Mouse (Mus musculus) macrophage (primary cell): Measurements from ENCODE around the gene Arl3. TPM values are rescaled to one million over a fixed set of nuclear protein-coding genes. Genes with fewer than 3 reads are reported as not detected.

Experiments used
- H3K27ac ChIP-seq: fragments of 350-480 bp; formaldehyde crosslinking; 2 replicates; pipeline ENCODE4 v1.9.0; 2021
- H3K36me3 ChIP-seq: fragments of 350-480 bp; formaldehyde crosslinking; 2 replicates; pipeline ENCODE4 v1.9.0; 2021; ENCODE audit errors: inconsistent target
- H3K4me3 ChIP-seq: fragments of 350-480 bp; formaldehyde crosslinking; 2 replicates; pipeline ENCODE4 v1.9.0; 2021; ENCODE audit errors: inconsistent target
- H3K79me2 ChIP-seq: fragments of 350-480 bp; formaldehyde crosslinking; 2 replicates; pipeline ENCODE4 v1.9.0; 2021; ENCODE audit errors: inconsistent target
- WGBS: methylation state at CpG from one replicate; pipeline ENCODE4 v1.1.7; 2026; ENCODE audit warnings: inconsistent platforms; ENCODE audit not compliant: missing documents; 5-methylcytosine and 5-hydroxymethylcytosine counted together
- polyA plus RNA-seq: library from polyadenylated mRNA; stranded (reverse); fragments of 250-400 nt; gene quantifications from 3 replicates; pipeline ENCODE4 v1.2.4, GENCODE M21; 2018; ENCODE audit warnings: inconsistent platforms

The Arl3 gene
- polyA plus RNA-seq, 1 experiment from 2014 or later: 78.5 TPM

- peak overlapping the region; percentile 99 for H3K27ac ChIP-seq
- peaks cover 92% of the 10 kb centered on the region for H3K79me2 ChIP-seq
- 84% methylated on average over 3 of the region's 3 CpGs for WGBS
- peaks cover 21% of the 10 kb centered on the region for H3K36me3 ChIP-seq
- H3K4me3 ChIP-seq: no peak overlapping the region
Observed at GRCm38 (mm10) chr19:46508738-46509137, 64.3 kb downstream of the Arl3 start.

GRCm38 (mm10) chr19:46507806-46508205 is 65.2 kb downstream of the Arl3 start:
- Histone ChIP-seq H3K36me3 (peaks cover 13% of the 10 kb centered on the region; the same call in 1 of the 2 replicates), H3K79me2 (peaks cover 92% of the 10 kb centered on the region), H3K4me3 (no peak overlapping the region), H3K27ac (peak overlapping the region; percentile 99)
- WGBS: 77% methylated on average over 1 of the region's 1 CpGs

GRCm38 (mm10) chr19:46507181-46507581 is 65.8 kb downstream of the Arl3 start:
- H3K27ac ChIP-seq: peak overlapping the region; percentile 99
- WGBS: 87% methylated on average over 8 of the region's 8 CpGs
- peaks cover 92% of the 10 kb centered on the region for H3K79me2 ChIP-seq
- H3K4me3 ChIP-seq: peak overlapping the region; percentile 92
- H3K36me3 ChIP-seq: peaks cover 7% of the 10 kb centered on the region; the same call in 1 of the 2 replicates

DNA sequence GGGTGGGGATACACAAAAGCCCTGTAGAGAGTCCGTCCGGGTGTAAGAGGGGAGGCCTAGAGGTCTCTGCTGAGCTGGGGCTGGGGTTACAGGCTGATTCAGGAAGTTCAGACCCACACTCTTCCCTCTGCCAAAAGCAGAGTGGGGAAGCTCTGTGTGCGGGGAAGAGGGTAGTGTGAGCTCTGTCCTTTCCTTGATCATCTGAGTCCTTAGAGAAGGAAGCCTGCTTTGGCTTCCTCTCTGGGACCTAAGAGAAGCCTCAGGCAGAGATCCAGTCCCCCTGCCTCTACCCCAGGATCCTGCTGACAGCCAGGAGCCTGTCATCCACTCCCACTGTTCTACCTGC is 66.7 kb downstream of the Arl3 start:
- H3K36me3 ChIP-seq: peaks cover 5% of the 10 kb centered on the region; the same call in 1 of the 2 replicates
- H3K4me3 ChIP-seq: peak overlapping the region; percentile 92
- peaks cover 84% of the 10 kb centered on the region for H3K79me2 ChIP-seq
- 0% methylated on average over 1 of the region's 3 CpGs for WGBS
- peak overlapping the region; percentile 99 for H3K27ac ChIP-seq

DNA sequence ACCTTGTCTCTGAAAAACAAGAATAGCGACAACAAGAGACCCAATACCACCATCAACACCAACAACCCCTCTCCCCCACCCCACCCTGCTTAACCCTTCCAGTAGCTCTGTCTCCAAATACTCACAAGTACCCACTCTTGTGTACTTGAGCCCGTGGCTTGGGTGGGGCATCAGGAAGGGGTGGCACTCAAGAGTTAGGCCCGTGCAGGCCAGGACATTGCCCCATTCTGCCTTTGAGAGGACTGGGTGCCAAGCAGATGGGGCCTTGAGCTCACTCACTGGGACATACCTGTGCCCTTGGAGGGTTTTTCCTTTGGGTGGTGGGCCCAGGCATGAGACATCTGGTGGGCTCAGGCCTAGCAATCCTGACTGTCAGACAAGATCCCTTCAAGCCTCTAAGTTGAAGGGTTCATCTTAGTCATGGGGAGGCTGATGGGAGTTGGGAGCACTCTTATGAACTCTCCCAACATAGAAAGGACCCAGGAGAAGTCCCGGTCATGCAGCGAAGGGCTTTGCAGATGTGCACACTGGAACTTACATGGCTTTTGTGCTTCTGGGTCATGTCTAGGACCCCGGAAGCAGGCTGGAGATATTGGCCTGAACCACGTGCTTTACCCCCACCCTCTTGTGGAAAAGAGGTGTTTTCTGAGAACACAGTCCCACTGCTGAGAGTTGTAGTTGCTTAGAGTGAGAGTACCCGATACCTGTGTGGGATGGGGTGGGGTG is 67.2 kb downstream of the Arl3 start:
- Histone ChIP-seq H3K79me2 (peaks cover 83% of the 10 kb centered on the region), H3K4me3 (peak overlapping the region; percentile 92), H3K36me3 (peaks cover 5% of the 10 kb centered on the region; the same call in 1 of the 2 replicates), H3K27ac (peak overlapping the region; percentile 99)
- 41% methylated on average over 8 of the region's 8 CpGs for WGBS

DNA sequence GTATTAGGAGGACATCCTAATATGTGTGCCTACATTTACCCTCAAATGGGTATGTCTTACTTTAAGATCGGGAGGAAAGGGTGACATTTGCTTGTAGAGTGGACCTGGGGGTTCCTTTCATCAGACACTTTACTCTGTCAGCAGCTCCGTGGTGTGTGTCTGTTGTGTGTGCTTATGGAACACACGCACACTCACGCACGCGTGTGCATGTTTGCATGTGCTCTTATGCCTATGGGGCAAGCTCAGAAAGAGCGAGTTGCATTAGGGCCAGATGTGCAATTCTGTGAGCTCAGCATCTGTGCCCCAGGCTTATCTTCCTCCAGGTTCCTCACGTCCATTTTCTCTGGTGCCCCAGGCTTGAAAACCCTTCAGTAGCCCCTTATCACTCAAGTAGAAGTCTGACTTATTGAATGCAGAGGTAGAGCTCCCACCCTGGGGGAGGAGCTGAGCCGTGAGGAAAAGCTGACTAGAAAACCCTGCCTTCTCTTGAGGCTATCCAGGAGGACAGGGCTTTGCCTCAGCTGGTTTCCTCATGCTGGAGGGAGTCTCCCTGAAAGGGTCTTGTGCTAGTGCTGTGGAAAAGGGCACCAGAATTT is 68.1 kb downstream of the Arl3 start:
- Histone ChIP-seq H3K36me3 (peaks cover 5% of the 10 kb centered on the region; the same call in 1 of the 2 replicates), H3K27ac (peak overlapping the region; percentile 99), H3K4me3 (peak overlapping the region; percentile 92), H3K79me2 (peaks cover 74% of the 10 kb centered on the region)
- 26% methylated on average over 9 of the region's 9 CpGs for WGBS

- Histone ChIP-seq H3K79me2 (peaks cover 66% of the 10 kb centered on the region), H3K27ac (peak overlapping the region; percentile 99), H3K4me3 (peak overlapping the region; percentile 92), H3K36me3 (peaks cover 5% of the 10 kb centered on the region; the same call in 1 of the 2 replicates)
- WGBS: 4% methylated on average over 4 of the region's 4 CpGs
Observed at GRCm38 (mm10) chr19:46504085-46504552, 68.9 kb downstream of the Arl3 start.

DNA sequence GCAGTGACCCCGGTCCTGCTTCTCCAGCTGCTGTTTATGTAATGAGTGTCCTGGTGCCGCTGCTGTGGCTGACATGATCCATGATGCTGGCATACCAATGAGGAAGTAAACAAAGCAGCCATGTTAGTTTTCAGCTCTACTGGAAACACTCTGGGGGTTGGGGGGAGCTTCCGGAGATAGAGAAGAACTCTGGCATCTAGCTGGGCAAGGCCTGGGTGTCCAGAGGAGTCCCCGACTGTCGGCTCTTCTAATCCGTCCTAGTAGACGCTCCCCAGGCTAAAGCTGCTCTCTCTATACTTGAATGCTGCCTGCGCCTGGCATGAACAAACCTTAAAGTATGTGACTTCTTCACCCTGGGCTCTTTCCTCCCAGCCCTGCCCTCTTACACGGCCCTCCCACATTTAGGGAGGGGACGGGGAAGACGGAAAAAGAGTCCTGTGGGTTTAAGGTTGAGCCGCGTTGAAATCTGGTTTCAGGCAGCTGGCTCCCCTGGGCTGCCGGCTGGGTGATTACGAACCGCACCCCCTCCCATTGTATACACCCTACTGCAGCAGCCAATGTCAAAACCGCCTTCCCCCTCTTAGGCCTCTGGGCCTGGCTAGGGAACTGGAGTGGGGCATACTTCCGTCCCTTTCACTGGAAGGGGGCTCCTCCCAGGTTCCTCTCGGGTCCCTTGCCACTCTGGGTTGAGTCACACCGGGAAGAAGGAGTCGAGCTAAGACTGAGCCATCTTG is 69.5 kb downstream of the Arl3 start:
- Histone ChIP-seq H3K27ac (peak overlapping the region; percentile 99), H3K36me3 (peaks cover 5% of the 10 kb centered on the region; the same call in 1 of the 2 replicates), H3K4me3 (peak overlapping the region; percentile 92), H3K79me2 (peaks cover 60% of the 10 kb centered on the region)
- WGBS: under 1% methylated on average over 20 of the region's 21 CpGs

DNA sequence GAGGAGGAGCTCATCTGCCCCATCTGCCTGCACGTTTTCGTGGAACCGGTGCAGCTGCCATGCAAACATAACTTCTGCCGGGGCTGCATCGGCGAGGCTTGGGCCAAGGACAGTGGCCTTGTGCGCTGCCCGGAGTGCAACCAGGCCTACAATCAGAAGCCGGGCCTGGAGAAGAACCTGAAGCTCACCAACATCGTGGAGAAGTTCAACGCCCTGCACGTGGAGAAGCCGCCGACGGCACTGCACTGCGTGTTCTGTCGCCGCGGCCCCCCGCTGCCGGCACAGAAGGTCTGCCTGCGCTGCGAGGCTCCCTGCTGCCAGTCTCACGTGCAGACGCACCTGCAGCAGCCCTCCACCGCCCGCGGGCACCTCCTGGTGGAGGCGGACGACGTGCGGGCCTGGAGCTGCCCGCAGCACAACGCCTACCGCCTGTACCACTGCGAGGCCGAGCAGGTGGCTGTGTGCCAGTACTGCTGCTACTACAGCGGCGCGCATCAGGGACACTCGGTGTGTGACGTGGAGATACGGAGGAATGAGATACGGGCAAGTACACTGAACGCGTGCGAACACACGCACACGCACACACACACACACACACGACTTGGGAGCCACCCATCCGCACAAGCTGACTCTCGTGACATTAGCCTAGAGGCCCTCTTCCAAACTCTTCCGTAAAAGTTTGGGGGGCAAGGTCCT is 70.4 kb downstream of the Arl3 start:
- under 1% methylated on average over 52 of the region's 53 CpGs for WGBS
- H3K79me2 ChIP-seq: peaks cover 51% of the 10 kb centered on the region

DNA sequence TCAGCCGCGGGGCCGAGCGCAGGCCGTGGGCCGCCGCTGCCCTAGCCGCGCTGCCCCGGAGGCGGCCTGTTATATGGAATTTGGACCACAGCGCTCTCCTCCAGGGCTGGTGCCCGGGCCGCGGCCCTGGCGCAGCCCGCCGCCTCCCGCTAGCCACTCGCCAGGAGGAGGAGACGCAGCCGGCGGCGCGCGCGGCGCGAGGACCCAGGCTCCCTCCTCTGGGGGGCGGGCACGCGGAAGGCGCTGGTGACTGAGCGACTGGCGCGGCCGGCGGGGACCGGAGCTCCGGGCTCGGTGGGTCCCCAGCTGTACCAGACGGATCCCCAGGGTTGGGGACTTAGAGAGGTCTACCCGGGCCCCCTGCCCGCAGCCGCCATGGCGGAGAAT is 70.9 kb downstream of the Arl3 start:
- no peaks in the 10 kb centered on the region for H3K36me3 ChIP-seq
- H3K27ac ChIP-seq: peak overlapping the region; percentile 99
- H3K79me2 ChIP-seq: peaks cover 46% of the 10 kb centered on the region
- peak overlapping the region; percentile 92 for H3K4me3 ChIP-seq
- under 1% methylated on average over 34 of the region's 46 CpGs for WGBS

More for the DNA sequence above, 70.4 kb downstream of the Arl3 start:
- Histone ChIP-seq H3K27ac (peak overlapping the region; percentile 99), H3K4me3 (peak overlapping the region; percentile 92), H3K36me3 (0 out of 2 replicates have a peak, but pooled peaks cover 5% of the 10 kb centered on the region)

DNA sequence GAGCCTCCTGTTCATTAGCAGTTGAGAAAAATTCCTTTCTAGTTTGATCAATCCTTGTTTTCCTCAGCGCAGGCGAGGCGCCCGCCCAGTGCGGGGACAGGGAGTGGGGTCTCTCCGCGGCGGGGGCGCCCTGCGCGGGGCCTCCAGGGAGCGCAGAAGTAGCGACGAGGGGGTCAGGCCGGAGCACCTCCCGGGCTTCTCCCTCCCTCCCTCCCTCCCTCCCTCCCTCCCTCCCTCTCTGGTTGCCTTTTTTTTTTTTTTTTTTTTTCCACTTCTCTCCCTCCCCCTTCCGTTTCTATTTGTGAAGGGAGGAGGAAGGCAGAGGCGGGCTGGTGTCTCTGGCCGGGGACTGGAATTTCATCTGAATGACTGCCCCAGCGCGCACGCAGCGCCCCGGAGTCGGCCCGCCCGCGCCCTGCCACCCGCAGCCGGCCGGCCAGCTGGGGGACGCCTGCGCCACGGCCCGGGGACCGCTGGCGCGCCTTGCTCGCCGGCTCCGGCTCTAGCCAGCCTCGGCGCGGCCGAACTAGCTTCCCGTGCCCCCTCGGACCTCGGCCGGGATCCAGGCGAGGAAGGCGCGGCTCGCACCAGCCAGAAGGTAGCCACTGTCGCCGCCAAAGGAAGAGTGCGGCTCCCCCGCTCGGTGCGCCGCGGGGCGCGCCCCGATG is 71.5 kb downstream of the Arl3 start, which contains the start of gene Trim8:
Trim8 (plus strand) TSS at position 302 of the 668 bp plus-strand sequence.
- under 1% methylated on average over 42 of the region's 64 CpGs for WGBS
- H3K36me3 ChIP-seq: no peaks in the 10 kb centered on the region
- peak within 1 kb of the TSS; percentile 99 for H3K27ac ChIP-seq
- peaks cover 41% of the 10 kb centered on the region for H3K79me2 ChIP-seq
- peak within 1 kb of the TSS; percentile 92 for H3K4me3 ChIP-seq

- Histone ChIP-seq H3K4me3 (peak overlapping the region; percentile 58), H3K27ac (peak overlapping the region; percentile 89), H3K36me3 (no peaks in the 10 kb centered on the region), H3K79me2 (peaks cover 33% of the 10 kb centered on the region)
- under 1% methylated on average over 34 of the region's 50 CpGs for WGBS
Observed at GRCm38 (mm10) chr19:46500581-46501341, 72.2 kb downstream of the Arl3 start.
